Mouse (Mus musculus): ENCODE data around the gene S100a7a.

- TF ChIP-seq CTCF (conservative IDR thresholded peaks at IDR 0.05; ENCODE audit: low read length): no peak
- TF ChIP-seq NANOG (IDR thresholded peaks at IDR 0.05; ENCODE audit: borderline replicate concordance, low read length): no peak
- no peak for TF ChIP-seq POU5F1 (IDR thresholded peaks at IDR 0.05; ENCODE audit: borderline replicate concordance, low read length)
Observed at GRCm38 (mm10) chr3:90607361-90607760, 46.5 kb upstream of the S100a7a start.
